Mouse (Mus musculus) ES-E14 (cell line): ENCODE results near the gene Snrnp200. TPM values are rescaled to one million over a fixed set of nuclear protein-coding genes. Genes with fewer than 3 reads are reported as not detected.

ENCODE experiments used
- DNase-seq: peaks from one replicate; pipeline ENCODE4 v3.0.0-alpha.2; 2013; ENCODE audit warnings: low read depth, low spot score
- H3K27ac ChIP-seq: 2 replicates; pipeline ENCODE4 v1.5.1; 2012; ENCODE audit warnings: low read depth, mild to moderate bottlenecking, low read length, moderate library complexity, mixed read lengths; ENCODE audit not compliant: poor library complexity, insufficient read depth, severe bottlenecking
- H3K36me3 ChIP-seq: 2 replicates; pipeline ENCODE4 v1.6.1; 2012; ENCODE audit warnings: mild to moderate bottlenecking, low read length, moderate library complexity, mixed read lengths; ENCODE audit not compliant: control insufficient read depth, poor library complexity, insufficient read depth, severe bottlenecking
- H3K4me1 ChIP-seq, 2 experiments: fragments of 150-350 bp in 1 of 2; sonication (generic) in 1 of 2; 2 replicates each; pipeline ENCODE4 v1.6.1; 2012; ENCODE audit warnings: low read length in 2 of 2, mild to moderate bottlenecking in 1 of 2, mixed read lengths in 1 of 2; ENCODE audit not compliant: control insufficient read depth in 2 of 2, insufficient read depth in 2 of 2, poor library complexity in 1 of 2
- H3K4me3 ChIP-seq, 2 experiments: fragments of 150-350 bp in 1 of 2; sonication (generic) in 1 of 2; 2 replicates each; pipeline ENCODE4 v1.5.1; 2012; ENCODE audit warnings: low read length in 2 of 2, low read depth in 1 of 2, mild to moderate bottlenecking in 1 of 2, mixed read lengths in 1 of 2; ENCODE audit not compliant: insufficient read depth in 1 of 2, poor library complexity in 1 of 2, severe bottlenecking in 1 of 2
- H3K9ac ChIP-seq: 2 replicates; pipeline ENCODE4 v1.6.1; 2012; ENCODE audit warnings: low read depth, mild to moderate bottlenecking, low read length, mixed read lengths; ENCODE audit not compliant: poor library complexity, insufficient read depth, severe bottlenecking
- H3K9me3 ChIP-seq: fragments of 150-350 bp; sonication (generic); 2 replicates; pipeline ENCODE4 v1.6.1; 2012; ENCODE audit warnings: low read depth, mild to moderate bottlenecking, low read length; ENCODE audit not compliant: control insufficient read depth, insufficient read depth
- CHD2 ChIP-seq: IDR thresholded peaks from 2 replicates; pipeline ENCODE4 v1.6.1; 2014; ENCODE audit warnings: mild to moderate bottlenecking, low read depth, low read length, inconsistent platforms
- HCFC1 ChIP-seq: IDR thresholded peaks from 2 replicates; pipeline ENCODE4 v1.6.1; 2012; ENCODE audit warnings: low read length, inconsistent platforms, borderline replicate concordance; ENCODE audit not compliant: insufficient read depth
- MAFK ChIP-seq: IDR thresholded peaks from 2 replicates; pipeline ENCODE4 v1.6.1; 2014; ENCODE audit warnings: mild to moderate bottlenecking, low read depth, low read length, inconsistent platforms; ENCODE audit not compliant: insufficient read depth
- ZC3H11A ChIP-seq: IDR thresholded peaks from 2 replicates; pipeline ENCODE4 v1.6.1; 2012; ENCODE audit warnings: low read depth, mild to moderate bottlenecking, inconsistent platforms, low read length, borderline replicate concordance
- ZNF384 ChIP-seq: IDR thresholded peaks from 2 replicates; pipeline ENCODE4 v1.6.1; 2012; ENCODE audit warnings: low read depth, low read length, inconsistent platforms
- in situ Hi-C, 2 experiments: fragments of 600-800 bp; cut with MboI; formaldehyde crosslinking; loops; one replicate each; pipeline ENCODE4 v1.15.1; 2025; ENCODE audit warnings: low sequenced_read_pairs in 2 of 2, inconsistent platforms in 1 of 2; ENCODE audit not compliant: unreplicated experiment in 2 of 2
- total RNA-seq: library from RNA; depleted of rRNA; stranded (reverse); fragments of 300-350 nt; gene quantifications from 2 replicates; pipeline ENCODE4 v1.2.3, GENCODE M21; 2012

Snrnp200 gene
- total RNA-seq, 1 experiment, result 147 TPM

- no peak overlapping the region for H3K27ac ChIP-seq
- in situ Hi-C loops, result loop anchor here in 1 of 2 experiments (25.0 kb wide), 1 partner anchor 1427 kb away; no protein-coding TSS in a partner anchor
- no peaks in the 10 kb centered on the region for H3K9me3 ChIP-seq
- no peak for DNase-seq
- peaks cover 28% of the 10 kb centered on the region for H3K36me3 ChIP-seq
- no peak overlapping the region for H3K4me3 ChIP-seq
- no peak for TF ChIP-seq CHD2
- TF ChIP-seq HCFC1, result no peak
- TF ChIP-seq MAFK, result no peak
- no peak for TF ChIP-seq ZNF384
- TF ChIP-seq ZC3H11A, result no peak
- H3K9ac ChIP-seq, result no peak overlapping the region
- H3K4me1 ChIP-seq, result no peaks in the 10 kb centered on the region
Measured at GRCm38 (mm10) chr2:127210701-127211100, 2.5 kb downstream of the Snrnp200 start.

- in situ Hi-C loops, result loop anchor here in 1 of 2 experiments (25.0 kb wide), 1 partner anchor 1420 kb away; no protein-coding TSS in a partner anchor
- no peaks in the 10 kb centered on the region for H3K9me3 ChIP-seq
- H3K9ac ChIP-seq, result no peak overlapping the region
- H3K36me3 ChIP-seq, result peaks cover 47% of the 10 kb centered on the region
- no peaks in the 10 kb centered on the region for H3K4me1 ChIP-seq
- no peak for TF ChIP-seq ZNF384
- TF ChIP-seq MAFK, result no peak
- no peak for TF ChIP-seq ZC3H11A
- TF ChIP-seq CHD2, result no peak
- TF ChIP-seq HCFC1, result no peak
- no peak overlapping the region for H3K4me3 ChIP-seq
- no peak for DNase-seq
- no peak overlapping the region for H3K27ac ChIP-seq
Measured at GRCm38 (mm10) chr2:127217746-127218145, 9.6 kb downstream of the Snrnp200 start.

- in situ Hi-C loops, result loop anchor here (25.0 kb wide), 2 partner anchors 1412 to 1887 kb away; partner anchors contain the start of gene Polr1b (in 1 of the 2)
- Histone ChIP-seq H3K9me3 (no peaks in the 10 kb centered on the region), H3K36me3 (peaks cover 69% of the 10 kb centered on the region), H3K4me3 (no peak overlapping the region), H3K4me1 (no peaks in the 10 kb centered on the region), H3K27ac (no peak overlapping the region), H3K9ac (no peak overlapping the region)
- no peak for TF ChIP-seq CHD2
- TF ChIP-seq MAFK, result no peak
- TF ChIP-seq HCFC1, result no peak
- no peak for TF ChIP-seq ZC3H11A
- no peak for TF ChIP-seq ZNF384
- no peak for DNase-seq
Measured at GRCm38 (mm10) chr2:127225261-127225660, 17.1 kb downstream of the Snrnp200 start.

DNA sequence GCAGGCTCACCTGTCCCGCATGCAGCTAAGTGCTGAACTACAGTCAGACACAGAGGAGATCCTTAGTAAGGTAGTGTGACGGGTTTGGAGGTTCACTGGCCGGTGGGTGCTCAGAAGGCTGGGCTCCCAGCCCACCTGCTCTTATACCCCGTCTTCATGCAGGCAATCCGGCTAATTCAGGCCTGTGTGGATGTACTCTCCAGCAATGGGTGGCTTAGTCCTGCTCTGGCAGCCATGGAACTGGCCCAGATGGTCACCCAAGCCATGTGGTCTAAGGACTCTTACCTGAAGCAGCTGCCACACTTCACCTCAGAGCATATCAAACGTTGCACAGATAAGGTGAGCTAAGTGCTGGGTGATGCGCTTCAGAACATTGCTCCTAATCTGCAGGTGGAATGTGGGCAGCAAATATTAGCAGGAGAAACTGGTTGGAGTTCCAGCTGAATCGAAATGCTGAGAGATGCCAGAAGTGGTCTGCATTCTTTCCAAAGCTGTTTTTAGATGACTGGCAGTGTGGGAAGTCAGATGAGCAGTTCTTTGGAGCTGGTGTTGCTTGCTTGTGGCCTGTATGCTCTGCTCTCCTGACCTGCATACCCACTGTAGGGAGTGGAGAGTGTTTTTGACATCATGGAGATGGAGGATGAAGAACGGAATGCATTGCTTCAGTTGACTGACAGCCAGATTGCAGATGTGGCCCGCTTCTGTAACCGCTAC, 29.9 kb downstream of the Snrnp200 start:
- Histone ChIP-seq H3K9me3 (no peaks in the 10 kb centered on the region), H3K4me1 (no peaks in the 10 kb centered on the region), H3K9ac (no peak overlapping the region), H3K4me3 (no peak overlapping the region), H3K27ac (no peak overlapping the region), H3K36me3 (peaks cover 49% of the 10 kb centered on the region)
- in situ Hi-C loops, result loop anchor here (10.0 to 25.0 kb wide), 4 partner anchors 567 to 1874 kb away; partner anchors contain the start of gene Polr1b (in 1 of the 2)
- DNase-seq, result no peak
- no peak for TF ChIP-seq MAFK
- TF ChIP-seq CHD2, result no peak
- TF ChIP-seq ZNF384, result no peak
- TF ChIP-seq ZC3H11A, result no peak
- TF ChIP-seq HCFC1, result no peak
